Mouse (Mus musculus): ENCODE measurements at regions not wholly inside any gene's neighbourhood (a gene's known extent, or its start where the extent isn't known, plus 50 kb on each side); places are given as distances from the start of the nearest gene placed in this dataset.

- no peak for ATAC-seq (ENCODE audit: insufficient number of reproducible peaks, low FRiP score, low TSS enrichment)
These were observed 403.1 kb upstream of the Nr2f2 start for GRCm38 (mm10) chr7:70769655-70770054.

DNA sequence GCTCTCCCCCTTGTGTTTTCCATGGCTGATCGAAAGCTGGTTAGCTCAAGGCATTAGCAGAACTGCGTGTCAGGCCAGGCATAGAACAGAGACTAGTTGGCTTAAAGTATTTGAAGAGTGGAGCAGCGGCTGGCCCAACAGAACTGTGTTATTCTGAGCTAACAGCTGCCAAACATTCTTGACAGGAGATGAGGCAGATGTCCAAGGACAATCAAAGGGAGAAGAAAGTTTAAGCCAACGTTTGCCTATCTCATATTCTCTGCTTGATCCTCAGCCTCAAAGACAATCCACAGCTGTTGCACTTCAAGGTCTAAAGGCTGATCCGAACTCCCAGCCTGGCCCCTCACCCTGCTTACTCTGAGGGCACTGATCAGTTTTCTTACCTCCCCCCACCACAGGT is 401.2 kb upstream of the Nr2f2 start:
- no peak for ATAC-seq (ENCODE audit: insufficient number of reproducible peaks, low FRiP score, low TSS enrichment)

DNA sequence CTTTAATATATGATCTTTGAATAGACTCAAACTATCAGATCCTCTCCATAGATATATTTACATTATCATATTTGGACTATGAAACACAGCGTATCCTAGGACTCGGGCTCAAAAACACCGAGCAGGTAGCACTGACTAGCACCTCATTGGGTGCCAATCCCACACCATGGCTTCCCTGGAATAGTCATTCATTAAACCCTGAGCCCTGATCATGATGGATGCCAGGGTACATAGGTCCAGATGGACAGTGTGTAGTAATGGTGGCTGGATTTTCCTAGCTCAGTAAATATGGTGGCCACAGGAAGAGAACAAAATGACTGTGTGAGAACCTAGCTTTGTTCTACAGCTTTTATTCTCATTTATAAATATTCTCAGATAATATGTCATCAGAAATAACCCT is 390.1 kb upstream of the Nr2f2 start:
- ATAC-seq (ENCODE audit: insufficient number of reproducible peaks, low FRiP score, low TSS enrichment): no peak

DNA sequence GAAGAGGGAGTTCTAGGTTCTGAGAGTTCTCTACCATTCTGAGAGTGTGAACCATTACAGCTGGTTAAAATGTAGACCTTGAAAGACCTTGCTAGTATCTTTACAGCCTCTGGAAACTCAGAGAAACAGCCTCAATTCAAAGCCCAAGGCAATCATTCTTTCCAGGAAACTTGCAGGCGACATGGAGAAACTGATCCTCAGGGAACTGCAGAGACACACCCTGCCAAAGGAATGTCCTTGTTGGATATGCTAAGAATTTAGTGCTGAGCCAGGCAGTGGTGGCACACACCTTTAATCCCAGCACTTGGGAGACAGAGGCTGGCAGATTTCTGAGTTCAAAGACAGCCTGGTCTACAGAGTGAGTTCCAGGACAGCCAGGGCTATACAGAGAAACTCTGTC is 388.3 kb upstream of the Nr2f2 start:
- ATAC-seq (ENCODE audit: insufficient number of reproducible peaks, low FRiP score, low TSS enrichment): no peak

- ATAC-seq (ENCODE audit: insufficient number of reproducible peaks, low FRiP score, low TSS enrichment): no peak
These were observed 386.3 kb upstream of the Nr2f2 start for GRCm38 (mm10) chr7:70752802-70753218.

DNA sequence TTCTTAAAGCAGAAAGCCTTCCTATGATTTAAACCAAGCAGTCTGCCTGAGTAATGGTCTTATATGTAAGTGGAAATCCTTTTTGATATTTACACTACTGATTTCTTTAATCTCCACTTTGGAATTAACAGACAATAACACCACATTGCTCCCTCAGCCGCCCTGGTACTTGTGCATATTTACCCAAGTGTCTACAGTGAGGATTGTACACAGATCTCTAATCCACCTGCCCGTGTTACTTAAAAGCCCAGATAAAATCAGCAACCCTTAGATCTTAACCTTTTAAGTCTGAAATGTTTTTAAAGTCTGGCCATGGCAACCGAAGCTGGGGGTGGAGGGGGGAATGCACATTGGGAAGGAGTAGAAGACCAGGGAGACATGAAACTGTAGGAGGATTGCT is 382.3 kb upstream of the Nr2f2 start:
- ATAC-seq (ENCODE audit: insufficient number of reproducible peaks, low FRiP score, low TSS enrichment): no peak

DNA sequence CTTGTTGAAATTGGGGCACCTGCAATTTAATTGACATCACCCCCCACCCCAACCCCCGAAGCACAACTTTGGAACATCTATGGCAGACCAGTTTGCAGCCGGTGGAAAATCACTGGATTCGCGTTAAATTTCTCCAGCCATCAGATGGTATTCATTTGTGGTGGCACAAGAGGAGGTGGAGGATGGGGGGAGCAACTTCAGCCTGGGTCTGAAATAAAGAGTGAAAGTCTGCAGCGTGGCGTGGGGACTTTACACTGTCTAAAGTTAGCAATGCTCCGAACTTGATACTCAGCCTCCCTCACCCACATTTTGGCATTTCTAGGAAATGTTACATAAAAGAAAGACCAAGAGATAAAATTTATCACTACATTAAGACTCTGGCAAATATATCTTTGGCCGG is 381.8 kb upstream of the Nr2f2 start:
- no peak for ATAC-seq (ENCODE audit: insufficient number of reproducible peaks, low FRiP score, low TSS enrichment)

DNA sequence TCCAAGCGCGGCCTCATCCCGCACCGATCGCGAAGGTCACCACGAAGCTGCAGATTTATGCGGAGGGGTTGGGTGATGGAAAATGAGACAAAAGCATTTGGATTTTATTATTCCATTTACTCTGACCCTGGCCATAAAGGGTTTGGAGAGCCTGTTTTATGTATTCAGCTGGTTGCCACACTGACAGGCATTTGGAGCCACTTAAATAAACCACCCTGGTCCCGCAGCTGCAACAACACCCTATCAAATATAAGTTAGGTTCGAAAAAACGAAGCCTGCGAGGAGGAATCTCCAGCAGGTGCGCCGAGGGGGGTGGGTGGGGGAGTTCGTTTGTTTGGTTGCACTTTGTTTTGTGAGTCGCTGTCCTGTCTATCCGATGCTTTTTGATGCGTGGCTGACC is 377.8 kb upstream of the Nr2f2 start:
- no peak for ATAC-seq (ENCODE audit: insufficient number of reproducible peaks, low FRiP score, low TSS enrichment)

- ATAC-seq (ENCODE audit: insufficient number of reproducible peaks, low FRiP score, low TSS enrichment): no peak
These were observed 369.1 kb upstream of the Nr2f2 start for GRCm38 (mm10) chr7:70735591-70735990.

GRCm38 (mm10) chr7:70733501-70733900 is 367.0 kb upstream of the Nr2f2 start:
- no peak for ATAC-seq (ENCODE audit: insufficient number of reproducible peaks, low FRiP score, low TSS enrichment)

DNA sequence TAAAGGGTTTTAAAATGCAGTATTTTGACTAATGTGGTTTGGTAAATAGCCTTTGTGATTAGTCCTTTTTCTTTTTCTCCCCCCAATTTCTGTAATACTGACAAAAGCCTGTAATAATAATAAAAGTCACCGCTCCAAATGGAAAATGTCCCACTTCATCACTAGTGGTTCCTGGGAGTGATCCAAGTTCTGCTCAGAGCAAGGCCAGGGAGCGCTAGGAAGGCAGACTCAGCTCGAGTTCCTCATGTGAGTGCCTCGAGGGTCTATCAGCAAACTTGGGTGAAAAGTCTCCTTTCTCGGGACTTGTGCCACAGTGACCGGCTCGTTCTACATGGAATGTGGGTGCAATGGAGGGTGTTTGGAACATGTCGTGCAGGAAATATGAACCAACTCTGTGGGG is 363.4 kb upstream of the Nr2f2 start:
- ATAC-seq (ENCODE audit: insufficient number of reproducible peaks, low FRiP score, low TSS enrichment): no peak

DNA sequence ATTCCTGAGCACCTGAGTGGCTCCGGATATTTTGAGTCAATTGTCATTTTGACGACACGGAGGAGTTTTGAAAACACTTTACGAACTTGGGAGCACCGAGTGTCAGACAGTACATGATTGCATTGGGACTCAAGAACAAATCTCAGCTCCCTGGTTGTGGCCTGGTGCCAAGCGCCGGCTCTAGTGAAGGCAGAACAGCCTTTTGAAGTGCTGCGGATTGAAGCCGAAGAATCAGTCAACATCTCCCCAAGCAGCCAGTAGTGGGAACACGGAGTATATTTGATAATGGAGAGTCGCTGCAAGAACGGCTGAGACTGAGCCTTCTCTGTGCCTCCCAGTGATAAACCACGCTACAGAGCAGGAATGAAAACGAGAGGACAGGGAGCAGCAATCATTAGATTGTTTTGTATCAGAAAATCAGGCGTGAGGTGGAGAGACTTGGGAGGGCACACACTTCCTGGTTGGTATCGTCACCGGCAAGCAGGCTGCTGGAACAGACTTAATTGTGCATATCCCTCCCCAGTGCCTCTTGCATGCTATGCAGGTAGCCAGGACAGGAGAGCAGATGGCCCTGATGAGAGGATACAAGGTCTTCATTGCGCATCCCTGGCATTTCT is 351.7 kb upstream of the Nr2f2 start:
- ATAC-seq (ENCODE audit: insufficient number of reproducible peaks, low FRiP score, low TSS enrichment): no peak

GRCm38 (mm10) chr7:70717608-70718007 is 351.1 kb upstream of the Nr2f2 start:
- ATAC-seq (ENCODE audit: insufficient number of reproducible peaks, low FRiP score, low TSS enrichment): no peak

- ATAC-seq (ENCODE audit: insufficient number of reproducible peaks, low FRiP score, low TSS enrichment): no peak
These were observed 350.4 kb upstream of the Nr2f2 start for GRCm38 (mm10) chr7:70716811-70717458.

DNA sequence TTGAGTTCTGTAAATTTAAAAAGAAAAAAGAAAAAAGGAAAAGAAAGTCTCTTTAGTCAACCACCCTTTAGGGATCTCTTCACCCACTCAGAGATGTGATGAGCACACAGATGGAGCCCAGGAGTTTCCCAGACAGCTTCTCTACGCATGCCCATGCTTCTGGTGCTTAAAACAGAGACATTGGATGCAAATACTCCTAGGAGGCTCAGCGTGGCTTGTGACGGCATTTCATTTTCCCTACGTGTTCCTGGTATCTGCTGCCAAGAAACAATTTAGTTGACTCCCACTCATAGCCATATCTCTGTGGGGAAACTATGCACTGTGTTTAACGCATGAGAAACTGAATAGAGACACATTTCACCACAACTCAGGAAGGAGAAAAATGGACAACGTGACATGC is 345.6 kb upstream of the Nr2f2 start:
- no peak for ATAC-seq (ENCODE audit: insufficient number of reproducible peaks, low FRiP score, low TSS enrichment)

GRCm38 (mm10) chr7:70706281-70706680 is 339.7 kb upstream of the Nr2f2 start:
- ATAC-seq (ENCODE audit: insufficient number of reproducible peaks, low FRiP score, low TSS enrichment): no peak

DNA sequence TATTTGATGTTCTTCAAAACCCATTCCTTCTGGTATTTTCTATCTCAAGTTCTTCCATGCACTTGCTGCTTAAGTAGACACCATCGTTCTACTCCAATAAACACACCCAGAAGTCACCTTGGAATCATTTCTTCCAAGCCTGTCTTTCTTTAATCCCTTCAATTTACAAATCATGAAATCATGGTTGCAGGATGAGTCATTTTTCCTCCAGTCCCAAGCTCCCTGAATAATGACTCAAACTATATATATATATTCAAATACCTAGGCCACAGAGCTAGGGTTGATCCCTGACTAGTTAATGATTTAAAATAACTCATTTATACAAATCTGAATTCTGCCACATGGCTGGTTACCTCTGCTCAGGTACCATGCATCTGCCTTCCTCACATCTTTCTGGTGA is 337.2 kb upstream of the Nr2f2 start:
- no peak for ATAC-seq (ENCODE audit: insufficient number of reproducible peaks, low FRiP score, low TSS enrichment)

DNA sequence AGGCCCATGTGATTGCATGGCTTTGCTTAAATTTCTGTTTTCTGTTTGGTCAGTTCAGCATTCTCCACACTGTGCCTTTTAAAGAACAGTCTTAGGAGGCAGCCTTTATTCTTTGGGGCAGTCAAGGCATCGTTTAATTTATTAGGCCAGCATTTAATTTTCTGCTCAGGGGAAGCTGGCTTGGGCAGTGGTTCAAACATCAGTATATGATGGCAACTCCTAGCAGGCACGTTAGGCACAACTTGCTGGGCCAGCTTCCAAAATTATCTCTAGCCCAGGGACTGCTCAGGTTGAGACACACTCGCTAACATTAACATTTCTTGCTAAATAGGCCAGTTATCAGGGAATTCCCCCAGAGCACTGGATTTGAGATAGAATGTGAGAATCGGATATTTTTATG is 333.9 kb upstream of the Nr2f2 start:
- no peak for ATAC-seq (ENCODE audit: insufficient number of reproducible peaks, low FRiP score, low TSS enrichment)

DNA sequence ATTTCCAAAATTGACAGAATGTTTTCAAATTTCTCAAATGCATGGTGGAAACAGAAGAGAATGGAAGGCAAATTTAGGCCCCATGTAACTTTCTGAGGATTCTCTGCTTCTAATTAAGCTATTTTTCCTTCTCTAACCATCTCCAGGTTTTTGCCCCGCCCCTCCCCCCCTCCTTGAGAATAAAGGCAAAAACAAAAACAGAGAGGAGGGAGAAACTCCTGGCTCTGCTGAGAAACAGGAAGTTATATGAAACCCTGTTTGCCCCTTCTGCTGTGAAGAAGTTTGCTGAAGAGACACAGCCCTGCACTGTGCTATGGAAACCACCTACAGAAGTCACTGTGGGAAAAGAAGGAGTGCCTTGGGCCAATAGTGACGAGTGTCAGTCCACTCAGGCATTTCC is 332.9 kb upstream of the Nr2f2 start:
- ATAC-seq (ENCODE audit: insufficient number of reproducible peaks, low FRiP score, low TSS enrichment): no peak

DNA sequence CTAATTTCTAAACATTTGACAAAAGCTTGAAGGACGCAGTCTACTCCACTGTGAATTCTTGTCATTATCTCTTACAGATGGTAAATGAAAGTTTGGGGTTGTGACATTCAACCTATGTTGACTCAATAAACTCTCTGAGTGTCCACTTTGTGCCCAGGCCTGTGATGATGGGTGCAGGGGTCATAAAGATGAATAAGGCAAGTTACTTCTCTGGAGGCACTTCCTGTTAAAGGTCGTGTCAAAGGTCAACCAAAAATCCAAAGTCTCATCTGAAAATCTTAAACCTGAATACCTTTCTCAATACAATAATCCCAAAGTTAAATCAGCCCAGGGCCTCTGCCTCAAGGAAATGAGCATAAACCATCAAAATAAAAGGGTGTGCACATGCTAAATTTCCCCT is 332.5 kb upstream of the Nr2f2 start:
- no peak for ATAC-seq (ENCODE audit: insufficient number of reproducible peaks, low FRiP score, low TSS enrichment)

- ATAC-seq (ENCODE audit: insufficient number of reproducible peaks, low FRiP score, low TSS enrichment): no peak
These were observed 325.6 kb upstream of the Nr2f2 start for GRCm38 (mm10) chr7:70692160-70692559.

- ATAC-seq (ENCODE audit: insufficient number of reproducible peaks, low FRiP score, low TSS enrichment): no peak
These were observed 324.3 kb upstream of the Nr2f2 start for GRCm38 (mm10) chr7:70690845-70691244.

- no peak for ATAC-seq (ENCODE audit: insufficient number of reproducible peaks, low FRiP score, low TSS enrichment)
These were observed 302.5 kb upstream of the Nr2f2 start for GRCm38 (mm10) chr7:70669065-70669464.
